Mouse (Mus musculus): ENCODE data around the gene Chd3. TPM values are rescaled to one million over a fixed set of nuclear protein-coding genes. Genes with fewer than 3 reads are reported as not detected.

Chd3 gene
- polyA plus RNA-seq, 2 experiments: 2.4 to 13.7 TPM

GRCm38 (mm10) chr11:69366157-69366854, 2.9 kb downstream of the Chd3 start:
- Histone ChIP-seq H3K36me3 (replicated peaks; ENCODE audit: control insufficient read depth, insufficient read depth, low read depth) (no peaks in the 10 kb centered on the region), H3K27ac (no peak overlapping the region; the same call in 1 of the 2 replicates), H3K4me3 (ENCODE audit: insufficient read depth in 1 of 2, low read depth in 2 of 2, low read length in 2 of 2) (peak overlapping the region; percentile 41 to 77), H3K27me3 (ENCODE audit: control insufficient read depth, insufficient read depth, low read length) (peaks cover 35% of the 10 kb centered on the region), H3K4me2 (ENCODE audit: low read depth) (peak overlapping the region; percentile 89), H3K4me1 (replicated peaks; ENCODE audit: control insufficient read depth in 2 of 2, insufficient read depth in 2 of 2, low read length in 1 of 2) (peaks cover 24 to 26% of the 10 kb centered on the region in 2 experiments), H3K9me3 (ENCODE audit: control insufficient read depth, low read length) (no peaks in the 10 kb centered on the region), H3K9ac (replicated peaks) (peak overlapping the region; percentile 39)
- TF ChIP-seq EP300 (IDR thresholded peaks at IDR 0.05; ENCODE audit: low read depth) (no peak), CTCF (IDR thresholded peaks at IDR 0.05; ENCODE audit: low read depth) (no peak)
- ATAC-seq (ENCODE audit: insufficient read depth) (peak; percentile 68), DNase-seq (ENCODE audit: low read depth in 3 of 3, low spot score in 3 of 3) (peak; percentile 38 to 63 (median 54))
- 2% methylated on average over 26 of the region's 26 CpGs for WGBS (ENCODE audit: insufficient replicate concordance)

- H3K27ac ChIP-seq: no peak overlapping the region
- TF ChIP-seq EP300 (IDR thresholded peaks at IDR 0.05; ENCODE audit: low read depth) (no peak), CTCF (IDR thresholded peaks at IDR 0.05; ENCODE audit: low read depth) (no peak)
- ATAC-seq (ENCODE audit: insufficient read depth): no peak
- H3K4me3 ChIP-seq (ENCODE audit: insufficient read depth in 1 of 2, low read depth in 2 of 2, low read length in 2 of 2): peak overlapping the region in 1 of 2 experiments; percentile 77; a peak in 2 of 4 replicates
- peaks cover 35% of the 10 kb centered on the region for H3K27me3 ChIP-seq (ENCODE audit: control insufficient read depth, insufficient read depth, low read length)
- no peaks in the 10 kb centered on the region for H3K36me3 ChIP-seq (replicated peaks; ENCODE audit: control insufficient read depth, insufficient read depth, low read depth)
- H3K4me1 ChIP-seq (replicated peaks; ENCODE audit: control insufficient read depth in 2 of 2, insufficient read depth in 2 of 2, low read length in 1 of 2): peaks cover 19 to 22% of the 10 kb centered on the region in 2 experiments
- 44% methylated on average over 6 of the region's 6 CpGs for WGBS (ENCODE audit: insufficient replicate concordance)
- peak overlapping the region; percentile 89 for H3K4me2 ChIP-seq (ENCODE audit: low read depth)
- no peaks in the 10 kb centered on the region for H3K9me3 ChIP-seq (ENCODE audit: control insufficient read depth, low read length)
- no peak for DNase-seq (ENCODE audit: low read depth in 3 of 3, low spot score in 3 of 3)
- no peak overlapping the region for H3K9ac ChIP-seq (replicated peaks)
These were observed 3.5 kb downstream of the Chd3 start for GRCm38 (mm10) chr11:69365722-69366121.

- ATAC-seq (ENCODE audit: insufficient read depth): peak; percentile 18; the same call in 1 of the 2 replicates
- H3K27me3 ChIP-seq (ENCODE audit: control insufficient read depth, insufficient read depth, low read length): peaks cover 35% of the 10 kb centered on the region
- no peak overlapping the region for H3K27ac ChIP-seq
- H3K9me3 ChIP-seq (ENCODE audit: control insufficient read depth, low read length): no peaks in the 10 kb centered on the region
- DNase-seq (ENCODE audit: low read depth in 3 of 3, low spot score in 3 of 3): no peak
- TF ChIP-seq CTCF (IDR thresholded peaks at IDR 0.05; ENCODE audit: low read depth): no peak
- H3K36me3 ChIP-seq (replicated peaks; ENCODE audit: control insufficient read depth, insufficient read depth, low read depth): no peaks in the 10 kb centered on the region
- no peak overlapping the region for H3K9ac ChIP-seq (replicated peaks)
- peak overlapping the region; percentile 39 for H3K4me2 ChIP-seq (ENCODE audit: low read depth)
- peaks cover 17% of the 10 kb centered on the region in 2 experiments; a peak in 3 of 4 replicates for H3K4me1 ChIP-seq (replicated peaks; ENCODE audit: control insufficient read depth in 2 of 2, insufficient read depth in 2 of 2, low read length in 1 of 2)
- no peak overlapping the region for H3K4me3 ChIP-seq (ENCODE audit: insufficient read depth in 1 of 2, low read depth in 2 of 2, low read length in 2 of 2)
- WGBS (ENCODE audit: insufficient replicate concordance): 35% methylated on average over 6 of the region's 6 CpGs
These were observed 4.3 kb downstream of the Chd3 start for GRCm38 (mm10) chr11:69364910-69365309.

- H3K9ac ChIP-seq (replicated peaks): no peak overlapping the region
- ATAC-seq (ENCODE audit: insufficient read depth): no peak
- TF ChIP-seq EP300 (IDR thresholded peaks at IDR 0.05; ENCODE audit: low read depth) (no peak), CTCF (IDR thresholded peaks at IDR 0.05; ENCODE audit: low read depth) (no peak)
- no peak overlapping the region for H3K4me3 ChIP-seq (ENCODE audit: insufficient read depth in 1 of 2, low read depth in 2 of 2, low read length in 2 of 2)
- H3K9me3 ChIP-seq (ENCODE audit: control insufficient read depth, low read length): no peaks in the 10 kb centered on the region
- WGBS (ENCODE audit: insufficient replicate concordance): 47% methylated on average over 8 of the region's 8 CpGs
- H3K27me3 ChIP-seq (ENCODE audit: control insufficient read depth, insufficient read depth, low read length): peaks cover 31% of the 10 kb centered on the region
- DNase-seq (ENCODE audit: low read depth in 3 of 3, low spot score in 3 of 3): no peak
- H3K4me1 ChIP-seq (replicated peaks; ENCODE audit: control insufficient read depth in 2 of 2, insufficient read depth in 2 of 2, low read length in 1 of 2): peaks cover 16 to 17% of the 10 kb centered on the region in 2 experiments; a peak in 3 of 4 replicates
- no peak overlapping the region for H3K27ac ChIP-seq
- no peaks in the 10 kb centered on the region for H3K36me3 ChIP-seq (replicated peaks; ENCODE audit: control insufficient read depth, insufficient read depth, low read depth)
- peak overlapping the region; percentile 39 for H3K4me2 ChIP-seq (ENCODE audit: low read depth)
These were observed 4.8 kb downstream of the Chd3 start for GRCm38 (mm10) chr11:69364376-69364775.

DNA sequence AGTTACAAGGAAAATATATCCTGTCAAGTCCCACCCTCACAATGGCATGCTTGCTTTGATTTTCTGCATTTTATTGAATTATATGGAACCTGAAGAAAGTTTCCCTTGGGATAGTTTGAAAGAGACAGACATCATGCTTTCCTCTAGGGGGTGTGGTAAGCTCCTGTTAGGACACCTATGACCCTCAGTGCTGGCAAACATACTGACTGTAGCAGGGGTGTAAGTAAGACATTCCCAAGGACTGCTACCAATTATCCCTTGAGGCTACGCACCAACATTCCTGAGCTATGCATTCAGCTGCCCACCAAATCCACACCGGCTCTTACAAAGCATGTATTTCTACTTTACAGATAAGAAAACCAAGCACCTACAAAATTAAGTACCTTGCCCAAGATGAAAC, 6.7 kb downstream of the Chd3 start:
- Histone ChIP-seq H3K27me3 (ENCODE audit: control insufficient read depth, insufficient read depth, low read length) (peaks cover 15% of the 10 kb centered on the region), H3K4me3 (ENCODE audit: insufficient read depth in 1 of 2, low read depth in 2 of 2, low read length in 2 of 2) (no peak overlapping the region), H3K9ac (replicated peaks) (no peak overlapping the region), H3K36me3 (replicated peaks; ENCODE audit: control insufficient read depth, insufficient read depth, low read depth) (no peaks in the 10 kb centered on the region), H3K4me2 (ENCODE audit: low read depth) (no peak overlapping the region), H3K27ac (no peak overlapping the region), H3K9me3 (ENCODE audit: control insufficient read depth, low read length) (no peaks in the 10 kb centered on the region), H3K4me1 (replicated peaks; ENCODE audit: control insufficient read depth in 2 of 2, insufficient read depth in 2 of 2, low read length in 1 of 2) (peaks cover 11 to 12% of the 10 kb centered on the region in 2 experiments; a peak in 3 of 4 replicates)
- ATAC-seq (ENCODE audit: insufficient read depth) (no peak), DNase-seq (ENCODE audit: low read depth in 3 of 3, low spot score in 3 of 3) (no peak)
- 87% methylated on average over 2 of the region's 2 CpGs for WGBS (ENCODE audit: insufficient replicate concordance)
- TF ChIP-seq EP300 (IDR thresholded peaks at IDR 0.05; ENCODE audit: low read depth) (no peak), CTCF (IDR thresholded peaks at IDR 0.05; ENCODE audit: low read depth) (no peak)

Measured in liver, embryonic 14.5 days (tissue).